Mouse (Mus musculus) adrenal gland, adult (tissue): ENCODE data around the gene Cdc25a.

Source experiments
- DNase-seq, 2 experiments: peaks; one replicate each; pipeline ENCODE4 v3.0.0; 2022 to 2023; ENCODE audit warnings: low spot score in 1 of 2; ENCODE audit not compliant: inconsistent age in 2 of 2

Cdc25a gene

GRCm38 (mm10) chr9:109931257-109932171, 56.1 kb downstream of the Cdc25a start, which contains the start of gene Map4:
Map4 (plus strand) TSS chr9:109931460.
- DNase-seq, result peak; percentile 99

GRCm38 (mm10) chr9:109932361-109932755, 57.0 kb downstream of the Cdc25a start:
- DNase-seq, result no peak

- DNase-seq, result peak; percentile 56 to 81
Measured at GRCm38 (mm10) chr9:109932756-109933375, 57.5 kb downstream of the Cdc25a start.

- DNase-seq, result no peak
Measured at GRCm38 (mm10) chr9:109939401-109939800, 64.0 kb downstream of the Cdc25a start.

GRCm38 (mm10) chr9:109942796-109943195, 67.4 kb downstream of the Cdc25a start:
- no peak for DNase-seq
